Mouse (Mus musculus): ENCODE data around the gene Carm1. TPM values are rescaled to one million over a fixed set of nuclear protein-coding genes. Genes with fewer than 3 reads are reported as not detected.
A peak's percentile ranks its signal among the peaks of the same experiment; 100 is the strongest.

Carm1 gene
- polyA plus RNA-seq, 1 experiment from 2014 or later: 81.4 TPM

DNA sequence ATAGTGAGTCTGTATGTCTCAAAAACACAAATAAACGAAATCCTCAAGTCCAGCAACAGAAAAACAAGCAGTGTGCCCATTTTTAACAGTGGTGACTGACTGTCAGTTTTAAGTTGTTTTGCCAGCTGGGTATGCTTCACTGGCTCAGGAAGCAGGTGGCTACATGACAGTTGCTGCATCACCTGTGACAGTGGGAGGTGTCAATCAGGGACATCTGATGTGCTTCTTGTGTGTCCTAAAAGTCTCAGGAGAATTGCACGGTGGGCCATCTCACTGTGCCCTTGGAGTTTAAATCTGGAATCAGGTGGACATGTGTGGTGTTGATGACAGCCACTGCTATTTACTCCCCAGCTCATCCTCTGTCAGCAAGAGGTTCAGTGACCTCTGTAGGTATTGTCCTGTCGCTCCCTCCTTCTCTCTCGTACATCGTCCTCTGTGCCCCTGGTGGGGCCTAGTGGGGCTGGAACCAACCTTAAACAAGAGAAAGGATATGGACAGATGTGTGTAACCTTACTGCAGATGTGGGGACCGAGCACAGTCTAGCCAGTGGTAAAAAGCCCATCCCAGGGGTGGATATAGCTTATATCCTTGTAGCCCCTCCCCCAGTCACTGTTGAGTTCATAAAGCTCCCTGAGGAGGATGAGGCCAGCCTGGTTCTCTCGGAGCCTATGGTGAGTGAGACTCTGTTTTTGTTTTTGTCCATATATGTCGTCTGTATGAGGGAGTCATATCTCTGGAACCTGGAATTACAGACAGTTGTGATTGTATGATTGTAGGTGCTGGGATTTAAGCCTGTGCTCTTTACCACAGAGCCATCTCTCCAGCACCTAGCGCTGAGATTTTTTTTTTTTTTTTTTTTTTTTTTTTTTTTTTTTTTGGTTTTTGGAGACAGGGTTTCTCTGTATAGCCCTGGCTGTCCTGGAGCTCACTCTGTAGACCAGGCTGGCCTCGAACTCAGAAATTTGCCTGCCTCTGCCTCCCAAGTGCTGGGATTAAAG, 78.9 kb downstream of the Carm1 start:
- Histone ChIP-seq H3K4me3 (ENCODE audit: low read depth, low read length) (no peak overlapping the region), H3K9me3 (ENCODE audit: control insufficient read depth, low read length) (no peaks in the 10 kb centered on the region), H3K27ac (ENCODE audit: low read depth, low read length) (no peak overlapping the region), H3K4me1 (ENCODE audit: control insufficient read depth, insufficient read depth, low read length) (no peaks in the 10 kb centered on the region; the same call in 1 of the 2 replicates), H3K36me3 (ENCODE audit: control insufficient read depth, insufficient read depth, low read length) (0 out of 2 replicates have a peak, but pooled peaks cover 2% of the 10 kb centered on the region), H3K4me2 (ENCODE audit: low read depth) (no peak overlapping the region), H3K27me3 (ENCODE audit: control insufficient read depth, insufficient read depth, low read length) (no peaks in the 10 kb centered on the region), H3K9ac (ENCODE audit: low read length) (no peak overlapping the region)
- DNase-seq (ENCODE audit: low spot score) (no peak), ATAC-seq (ENCODE audit: insufficient read depth, low FRiP score, low TSS enrichment) (no peak)
- 93% methylated on average over 10 of the region's 10 CpGs for WGBS

DNA sequence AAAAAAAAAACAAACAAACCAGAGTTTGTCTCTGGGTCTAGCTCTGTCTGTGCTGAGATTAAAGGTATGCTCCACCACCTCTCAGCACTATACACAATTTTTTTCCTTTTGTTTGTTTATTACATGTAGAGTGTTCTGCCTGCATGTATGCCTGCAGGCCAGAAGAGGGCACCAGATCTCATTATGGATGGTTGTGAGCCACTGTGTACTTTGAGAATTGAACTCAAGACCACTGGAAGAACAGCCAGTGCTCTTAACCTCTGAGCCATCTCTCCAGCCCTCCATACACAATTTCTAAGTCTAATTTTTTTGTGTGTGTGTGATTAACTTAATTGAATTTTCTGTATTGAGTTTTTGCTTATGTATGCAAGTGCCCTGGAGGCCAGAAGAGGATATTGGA, 79.9 kb downstream of the Carm1 start:
- Histone ChIP-seq H3K36me3 (ENCODE audit: control insufficient read depth, insufficient read depth, low read length) (0 out of 2 replicates have a peak, but pooled peaks cover 2% of the 10 kb centered on the region), H3K27ac (ENCODE audit: low read depth, low read length) (no peak overlapping the region)

DNA sequence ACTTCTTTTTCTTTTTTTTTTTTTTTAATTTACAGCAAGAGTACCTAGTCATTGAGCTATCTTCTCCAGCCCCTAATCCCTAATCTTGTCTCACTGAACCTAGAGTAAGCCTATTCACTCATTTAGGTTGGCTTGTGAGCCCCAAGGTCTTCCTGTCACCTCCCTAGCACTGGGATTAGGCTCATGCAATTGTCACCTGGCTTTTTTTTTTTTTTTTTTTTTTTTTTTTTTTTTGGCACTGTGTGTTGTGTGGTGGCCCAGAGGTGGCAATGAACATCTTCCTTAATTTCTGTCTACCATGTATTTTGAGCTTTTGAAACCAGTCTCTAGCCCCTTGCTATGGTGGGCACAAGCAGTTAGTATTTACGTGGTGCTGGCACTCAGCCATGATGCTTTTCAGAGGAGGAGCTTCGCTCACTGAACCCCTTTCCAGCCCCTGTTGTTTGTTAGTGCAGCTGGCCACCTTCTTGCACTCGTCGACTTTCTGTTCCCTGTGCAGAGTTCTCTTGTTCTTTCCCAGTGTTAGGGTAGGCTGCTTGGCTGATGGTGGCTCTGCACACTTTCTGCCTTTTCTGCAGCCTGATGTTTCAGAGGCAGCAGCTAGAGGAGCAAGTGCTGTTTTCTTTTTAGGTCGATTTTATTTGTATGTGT, 80.6 kb downstream of the Carm1 start:
- H3K36me3 ChIP-seq (ENCODE audit: control insufficient read depth, insufficient read depth, low read length): 0 out of 2 replicates have a peak, but pooled peaks cover 2% of the 10 kb centered on the region
- no peak overlapping the region for H3K9ac ChIP-seq (ENCODE audit: low read length)
- no peak overlapping the region for H3K4me2 ChIP-seq (ENCODE audit: low read depth)
- H3K9me3 ChIP-seq (ENCODE audit: control insufficient read depth, low read length): no peaks in the 10 kb centered on the region
- H3K27ac ChIP-seq (ENCODE audit: low read depth, low read length): no peak overlapping the region
- no peak for ATAC-seq (ENCODE audit: insufficient read depth, low FRiP score, low TSS enrichment)
- H3K27me3 ChIP-seq (ENCODE audit: control insufficient read depth, insufficient read depth, low read length): no peaks in the 10 kb centered on the region
- no peaks in the 10 kb centered on the region; the same call in 1 of the 2 replicates for H3K4me1 ChIP-seq (ENCODE audit: control insufficient read depth, insufficient read depth, low read length)
- H3K4me3 ChIP-seq (ENCODE audit: low read depth, low read length): no peak overlapping the region
- WGBS: 88% methylated on average over 5 of the region's 5 CpGs
- no peak for DNase-seq (ENCODE audit: low spot score)

More for the DNA sequence above, 79.9 kb downstream of the Carm1 start:
- no peaks in the 10 kb centered on the region for H3K9me3 ChIP-seq (ENCODE audit: control insufficient read depth, low read length)
- no peak for DNase-seq (ENCODE audit: low spot score)
- H3K4me2 ChIP-seq (ENCODE audit: low read depth): no peak overlapping the region
- H3K27me3 ChIP-seq (ENCODE audit: control insufficient read depth, insufficient read depth, low read length): no peaks in the 10 kb centered on the region
- no peak overlapping the region for H3K4me3 ChIP-seq (ENCODE audit: low read depth, low read length)
- no peak overlapping the region for H3K9ac ChIP-seq (ENCODE audit: low read length)
- ATAC-seq (ENCODE audit: insufficient read depth, low FRiP score, low TSS enrichment): no peak
- no peaks in the 10 kb centered on the region; the same call in 1 of the 2 replicates for H3K4me1 ChIP-seq (ENCODE audit: control insufficient read depth, insufficient read depth, low read length)

DNA sequence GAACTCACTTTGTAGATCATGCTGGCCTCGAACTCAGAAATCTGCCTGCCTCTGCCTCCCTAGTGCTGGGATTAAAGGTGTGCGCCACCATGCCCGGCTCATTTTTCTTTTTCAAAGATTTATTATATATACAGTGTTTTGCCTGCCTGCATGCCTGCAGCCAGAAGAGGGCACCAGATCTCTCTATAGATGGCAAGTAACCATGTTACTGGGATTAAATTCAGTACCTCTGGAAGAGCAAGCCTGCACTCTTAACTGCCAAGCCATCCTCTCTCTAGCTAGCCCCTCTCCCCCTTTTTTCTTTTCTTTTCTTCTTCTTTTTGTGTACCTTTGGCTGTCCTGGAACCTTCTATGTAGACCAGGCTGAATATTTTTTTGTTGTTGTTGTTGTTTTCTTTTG, 84.0 kb downstream of the Carm1 start:
- DNase-seq (ENCODE audit: low spot score) (peak; percentile 41), ATAC-seq (ENCODE audit: insufficient read depth, low FRiP score, low TSS enrichment) (no peak)
- Histone ChIP-seq H3K36me3 (ENCODE audit: control insufficient read depth, insufficient read depth, low read length) (peaks cover 10% of the 10 kb centered on the region), H3K4me1 (ENCODE audit: control insufficient read depth, insufficient read depth, low read length) (no peaks in the 10 kb centered on the region; the same call in 1 of the 2 replicates), H3K9ac (ENCODE audit: low read length) (no peak overlapping the region), H3K27ac (ENCODE audit: low read depth, low read length) (no peak overlapping the region), H3K4me2 (ENCODE audit: low read depth) (no peak overlapping the region), H3K4me3 (ENCODE audit: low read depth, low read length) (no peak overlapping the region), H3K27me3 (ENCODE audit: control insufficient read depth, insufficient read depth, low read length) (no peaks in the 10 kb centered on the region), H3K9me3 (ENCODE audit: control insufficient read depth, low read length) (no peaks in the 10 kb centered on the region)
- WGBS: 82% methylated on average over 3 of the region's 3 CpGs

DNA sequence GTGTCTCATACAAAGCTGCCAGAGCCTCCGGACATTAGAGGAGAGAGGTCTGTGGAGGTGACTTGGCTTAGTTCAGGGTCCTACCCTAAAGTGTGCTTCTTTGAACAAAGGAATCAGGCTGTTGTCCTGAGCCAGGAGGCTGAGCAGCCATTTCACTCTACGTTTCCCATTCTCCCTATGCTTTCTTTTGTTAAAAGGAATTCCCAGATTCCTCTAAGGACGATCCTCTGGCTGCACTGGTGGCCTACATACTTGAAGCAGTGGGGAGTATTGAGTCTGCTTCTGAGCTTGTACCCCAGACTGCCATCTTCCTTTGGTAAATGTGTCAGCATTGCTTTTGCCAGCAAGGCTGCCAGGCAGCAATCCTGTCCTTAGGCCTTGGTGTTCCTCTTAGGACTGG, 86.4 kb downstream of the Carm1 start:
- ATAC-seq (ENCODE audit: insufficient read depth, low FRiP score, low TSS enrichment) (no peak), DNase-seq (ENCODE audit: low spot score) (no peak)
- no peak overlapping the region for H3K9ac ChIP-seq (ENCODE audit: low read length)
- WGBS: 78% methylated on average over 3 of the region's 3 CpGs
- H3K4me3 ChIP-seq (ENCODE audit: low read depth, low read length): no peak overlapping the region
- no peak overlapping the region for H3K27ac ChIP-seq (ENCODE audit: low read depth, low read length)
- no peak overlapping the region for H3K4me2 ChIP-seq (ENCODE audit: low read depth)
- peaks cover 25% of the 10 kb centered on the region for H3K36me3 ChIP-seq (ENCODE audit: control insufficient read depth, insufficient read depth, low read length)
- H3K27me3 ChIP-seq (ENCODE audit: control insufficient read depth, insufficient read depth, low read length): no peaks in the 10 kb centered on the region
- H3K9me3 ChIP-seq (ENCODE audit: control insufficient read depth, low read length): no peaks in the 10 kb centered on the region
- no peaks in the 10 kb centered on the region; the same call in 1 of the 2 replicates for H3K4me1 ChIP-seq (ENCODE audit: control insufficient read depth, insufficient read depth, low read length)

DNA sequence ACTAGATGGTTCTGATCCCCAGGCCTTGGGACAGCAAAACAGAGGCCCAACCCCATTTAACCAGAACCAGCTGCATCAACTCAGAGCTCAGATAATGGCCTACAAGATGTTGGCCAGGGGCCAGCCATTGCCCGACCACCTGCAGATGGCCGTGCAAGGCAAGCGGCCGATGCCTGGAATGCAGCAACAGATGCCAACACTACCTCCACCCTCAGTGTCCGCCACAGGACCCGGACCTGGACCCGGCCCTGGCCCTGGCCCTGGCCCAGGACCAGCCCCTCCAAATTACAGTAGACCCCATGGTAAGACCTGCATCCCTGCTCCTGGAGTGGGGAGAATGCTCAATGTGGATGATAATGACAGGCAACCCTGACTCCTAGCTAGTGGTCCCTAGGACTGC, 88.9 kb downstream of the Carm1 start:
- ATAC-seq (ENCODE audit: insufficient read depth, low FRiP score, low TSS enrichment): no peak
- no peaks in the 10 kb centered on the region; the same call in 1 of the 2 replicates for H3K4me1 ChIP-seq (ENCODE audit: control insufficient read depth, insufficient read depth, low read length)
- WGBS: 92% methylated on average over 7 of the region's 7 CpGs
- no peak overlapping the region for H3K4me2 ChIP-seq (ENCODE audit: low read depth)
- no peak overlapping the region for H3K4me3 ChIP-seq (ENCODE audit: low read depth, low read length)
- H3K27me3 ChIP-seq (ENCODE audit: control insufficient read depth, insufficient read depth, low read length): no peaks in the 10 kb centered on the region
- H3K9ac ChIP-seq (ENCODE audit: low read length): no peak overlapping the region
- H3K27ac ChIP-seq (ENCODE audit: low read depth, low read length): no peak overlapping the region
- H3K36me3 ChIP-seq (ENCODE audit: control insufficient read depth, insufficient read depth, low read length): peaks cover 41% of the 10 kb centered on the region
- no peaks in the 10 kb centered on the region for H3K9me3 ChIP-seq (ENCODE audit: control insufficient read depth, low read length)
- no peak for DNase-seq (ENCODE audit: low spot score)

DNA sequence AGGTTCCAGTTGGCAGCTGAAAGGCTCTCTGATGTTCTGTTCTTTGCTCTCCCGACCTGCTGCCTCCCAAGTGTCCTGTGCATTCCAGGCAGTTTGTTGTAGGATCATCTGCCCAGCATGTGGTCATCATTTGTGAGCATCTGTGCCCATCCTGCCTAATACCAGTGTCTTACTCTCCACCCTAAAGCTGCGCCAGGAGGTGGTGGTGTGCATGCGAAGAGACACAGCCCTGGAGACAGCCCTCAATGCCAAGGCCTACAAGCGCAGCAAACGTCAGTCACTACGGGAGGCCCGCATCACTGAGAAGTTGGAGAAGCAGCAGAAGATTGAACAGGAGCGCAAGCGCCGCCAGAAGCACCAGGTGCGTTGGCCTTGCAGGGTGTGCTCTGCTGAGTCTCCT, 92.3 kb downstream of the Carm1 start:
- no peak overlapping the region for H3K4me3 ChIP-seq (ENCODE audit: low read depth, low read length)
- no peaks in the 10 kb centered on the region for H3K9me3 ChIP-seq (ENCODE audit: control insufficient read depth, low read length)
- no peaks in the 10 kb centered on the region for H3K27me3 ChIP-seq (ENCODE audit: control insufficient read depth, insufficient read depth, low read length)
- H3K4me2 ChIP-seq (ENCODE audit: low read depth): no peak overlapping the region
- H3K27ac ChIP-seq (ENCODE audit: low read depth, low read length): no peak overlapping the region
- 97% methylated on average over 11 of the region's 11 CpGs for WGBS
- no peaks in the 10 kb centered on the region; the same call in 1 of the 2 replicates for H3K4me1 ChIP-seq (ENCODE audit: control insufficient read depth, insufficient read depth, low read length)
- peaks cover 62% of the 10 kb centered on the region for H3K36me3 ChIP-seq (ENCODE audit: control insufficient read depth, insufficient read depth, low read length)
- H3K9ac ChIP-seq (ENCODE audit: low read length): no peak overlapping the region
- ATAC-seq (ENCODE audit: insufficient read depth, low FRiP score, low TSS enrichment) (no peak), DNase-seq (ENCODE audit: low spot score) (no peak)

Measured in neural tube, embryonic 11.5 days (tissue).